Mouse (Mus musculus): Measurements from ENCODE around the gene Camk2n1. TPM values are rescaled to one million over a fixed set of nuclear protein-coding genes. Genes with fewer than 3 reads are reported as not detected.
A peak's percentile ranks its signal among the peaks of the same experiment; 100 is the strongest.

Gene Camk2n1
- total RNA-seq, 2 experiments from 2014 or later: 1,332 to 1,386 TPM

DNA sequence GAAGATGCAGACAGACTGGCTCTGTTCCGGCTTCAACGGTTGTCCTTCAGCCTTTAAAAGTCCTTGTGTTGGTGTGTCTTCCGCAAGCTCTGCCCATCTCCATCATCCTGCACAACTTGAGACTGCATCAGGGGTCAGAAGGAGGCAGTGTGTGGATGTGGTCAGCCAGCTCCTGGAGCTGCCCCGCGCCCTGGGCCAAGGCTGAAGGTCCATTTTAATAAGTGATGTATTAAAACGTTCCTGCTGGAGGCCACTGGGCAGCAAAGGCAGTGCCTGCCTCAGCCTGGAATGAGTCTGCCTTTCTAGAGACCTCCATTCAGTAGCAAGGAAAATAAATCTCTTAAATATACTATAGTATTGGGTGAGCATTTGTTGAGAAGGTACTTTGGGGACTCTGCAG, 5.7 kb downstream of the Camk2n1 start:
- no peak overlapping the region for H3K4me3 ChIP-seq
- intact Hi-C loops (cut with DNase I): no loop called here
- no peak for TF ChIP-seq CTCF (IDR thresholded peaks at IDR 0.05)
- DNase-seq (ENCODE audit: extremely low spot score in 1 of 2, low spot score in 2 of 2): peak in 1 of 2 experiments; percentile 14
- peak overlapping the region; percentile 82 for H3K27ac ChIP-seq

DNA sequence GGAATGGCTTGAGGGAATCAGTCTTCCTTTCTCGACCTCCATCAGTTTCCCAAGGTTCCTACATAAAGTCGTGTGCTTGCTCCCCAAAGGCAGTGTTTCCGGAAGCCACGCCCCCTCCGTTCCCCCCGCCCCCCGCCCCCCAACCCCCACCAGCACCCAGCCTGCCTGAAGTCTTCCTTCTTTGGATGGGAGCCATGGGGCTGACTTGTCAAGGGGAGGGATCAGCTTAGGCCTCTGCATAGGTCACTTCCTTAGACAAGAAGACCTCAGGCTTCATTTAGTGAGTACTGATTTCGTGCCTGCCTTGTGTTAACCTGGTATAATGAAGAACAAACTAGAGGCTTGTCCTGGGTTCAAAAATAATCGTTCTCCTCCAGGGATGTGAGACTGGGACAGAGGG, 6.8 kb downstream of the Camk2n1 start:
- Histone ChIP-seq H3K27ac (peak overlapping the region; percentile 92), H3K4me3 (no peak overlapping the region)
- intact Hi-C loops (cut with DNase I): no loop called here
- no peak for TF ChIP-seq CTCF (IDR thresholded peaks at IDR 0.05)
- no peak for DNase-seq (ENCODE audit: extremely low spot score in 1 of 2, low spot score in 2 of 2)

DNA sequence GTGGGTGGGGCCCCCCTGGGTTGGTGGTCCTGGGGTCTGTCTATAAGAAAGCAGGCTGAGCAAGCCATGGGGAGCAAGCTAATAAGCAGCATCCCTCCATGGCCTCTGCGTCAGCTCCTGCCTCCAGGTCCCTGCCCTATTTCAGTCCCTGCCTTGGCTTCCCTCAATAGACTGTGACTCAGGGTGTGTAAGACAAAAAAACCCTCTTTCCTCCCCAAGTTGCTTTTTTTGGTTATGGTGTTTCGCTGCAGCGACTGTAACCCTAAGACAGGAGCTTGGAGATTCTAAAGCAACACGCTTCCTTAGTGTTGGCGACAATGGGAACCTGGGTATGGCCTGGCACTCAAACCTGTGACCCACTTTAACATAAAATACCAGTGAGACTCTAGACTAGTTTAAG, 7.4 kb downstream of the Camk2n1 start:
- H3K4me3 ChIP-seq: no peak overlapping the region
- no peak for TF ChIP-seq CTCF (IDR thresholded peaks at IDR 0.05)
- intact Hi-C loops (cut with DNase I): no loop called here
- DNase-seq (ENCODE audit: extremely low spot score in 1 of 2, low spot score in 2 of 2): peak in 1 of 2 experiments; percentile 17
- H3K27ac ChIP-seq: peak overlapping the region; percentile 92

DNA sequence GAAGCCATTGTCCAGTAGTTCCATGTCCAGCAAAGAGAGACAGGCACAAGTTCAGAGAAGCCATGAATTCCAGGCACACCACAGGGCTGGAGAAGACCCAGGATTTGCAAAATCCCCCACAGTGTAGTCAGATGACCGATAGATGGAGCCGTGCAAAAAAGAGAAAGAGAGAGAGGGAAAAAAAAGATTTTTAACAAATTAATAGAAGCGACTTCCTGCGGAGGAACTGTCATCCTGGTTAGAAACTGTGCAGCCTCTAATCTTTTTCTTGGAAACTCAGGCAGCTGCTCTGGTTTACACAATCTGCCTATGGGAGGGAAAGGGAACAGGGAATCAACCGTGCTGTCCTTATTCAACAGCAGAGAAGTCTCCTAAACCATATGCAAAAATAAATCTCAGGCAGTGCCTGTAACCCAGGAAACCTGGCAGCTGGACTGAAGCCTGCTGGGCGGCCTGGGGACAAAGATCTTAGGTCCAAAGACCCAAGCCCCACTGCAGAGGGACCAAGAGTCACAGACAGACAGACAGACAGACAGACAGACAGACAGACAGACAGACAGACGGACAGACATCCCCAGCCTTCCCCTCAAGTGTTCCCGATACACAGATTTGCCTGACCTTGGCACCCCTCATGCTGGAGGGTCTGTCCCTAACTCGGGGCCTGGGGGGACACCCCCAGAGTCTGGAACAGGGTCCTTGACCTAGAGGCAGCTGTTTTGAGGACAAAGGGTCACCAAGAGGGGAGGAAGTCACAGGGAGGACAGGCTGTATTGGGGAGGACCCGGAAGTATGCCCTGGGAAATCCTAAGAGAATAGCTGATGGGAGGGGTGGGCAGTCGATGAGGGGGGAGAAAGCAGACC, 9.1 kb downstream of the Camk2n1 start:
- intact Hi-C loops (cut with DNase I): loop anchor here (2.0 kb wide), 1 partner anchor 42 kb away; no protein-coding TSS in a partner anchor
- DNase-seq (ENCODE audit: extremely low spot score in 1 of 2, low spot score in 2 of 2): peak in 1 of 2 experiments; percentile 44
- TF ChIP-seq CTCF (IDR thresholded peaks at IDR 0.05): peak; percentile 53
- Histone ChIP-seq H3K4me3 (no peak overlapping the region), H3K27ac (peak overlapping the region; percentile 92)

- intact Hi-C loops (cut with DNase I): loop anchor here (2.0 kb wide), 1 partner anchor 41 kb away; no protein-coding TSS in a partner anchor
These were observed 9.8 kb downstream of the Camk2n1 start for GRCm38 (mm10) chr4:138463832-138464487.

GRCm38 (mm10) chr4:138464667-138465353, 10.7 kb downstream of the Camk2n1 start:
- peak in 1 of 2 experiments; percentile 58 for DNase-seq (ENCODE audit: extremely low spot score in 1 of 2, low spot score in 2 of 2)
- Histone ChIP-seq H3K27ac (peak overlapping the region; percentile 92), H3K4me3 (no peak overlapping the region)
- TF ChIP-seq CTCF (IDR thresholded peaks at IDR 0.05): no peak
- intact Hi-C loops (cut with DNase I): no loop called here

More at GRCm38 (mm10) chr4:138463832-138464487, 9.8 kb downstream of the Camk2n1 start:
- no peak for TF ChIP-seq CTCF (IDR thresholded peaks at IDR 0.05)
- peak overlapping the region; percentile 92 for H3K27ac ChIP-seq
- peak; percentile 62 to 63 for DNase-seq (ENCODE audit: extremely low spot score in 1 of 2, low spot score in 2 of 2)
- H3K4me3 ChIP-seq: no peak overlapping the region

- intact Hi-C loops (cut with DNase I): no loop called here
- DNase-seq (ENCODE audit: extremely low spot score in 1 of 2, low spot score in 2 of 2): no peak
- Histone ChIP-seq H3K27ac (peak overlapping the region; percentile 92), H3K4me3 (no peak overlapping the region)
- no peak for TF ChIP-seq CTCF (IDR thresholded peaks at IDR 0.05)
These were observed 11.3 kb downstream of the Camk2n1 start for GRCm38 (mm10) chr4:138465446-138465845.

DNA sequence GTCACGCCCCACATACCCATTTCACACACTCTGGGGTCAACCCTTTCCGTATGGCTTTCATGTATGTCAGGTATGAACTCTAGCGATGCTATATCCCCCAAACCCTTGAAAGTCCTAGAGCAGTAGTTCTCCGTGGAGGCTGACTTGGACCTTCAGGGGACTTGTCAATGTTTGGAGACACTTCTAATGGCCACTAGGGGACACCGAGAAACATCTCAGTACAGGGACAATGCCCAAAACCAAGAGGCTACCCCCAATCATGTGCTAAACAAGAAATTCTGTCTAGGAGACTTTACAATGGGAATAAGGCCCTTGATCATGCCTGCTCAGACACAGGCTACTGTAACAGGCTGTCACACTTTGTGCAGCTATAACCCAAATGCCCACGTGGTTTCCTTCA, 12.6 kb downstream of the Camk2n1 start:
- Histone ChIP-seq H3K27ac (0 out of 2 replicates have a peak overlapping the region, but pooled peaks have one; percentile 15), H3K4me3 (no peak overlapping the region)
- intact Hi-C loops (cut with DNase I): no loop called here
- peak; percentile 24 for TF ChIP-seq CTCF (IDR thresholded peaks at IDR 0.05)
- DNase-seq (ENCODE audit: extremely low spot score in 1 of 2, low spot score in 2 of 2): no peak

DNA sequence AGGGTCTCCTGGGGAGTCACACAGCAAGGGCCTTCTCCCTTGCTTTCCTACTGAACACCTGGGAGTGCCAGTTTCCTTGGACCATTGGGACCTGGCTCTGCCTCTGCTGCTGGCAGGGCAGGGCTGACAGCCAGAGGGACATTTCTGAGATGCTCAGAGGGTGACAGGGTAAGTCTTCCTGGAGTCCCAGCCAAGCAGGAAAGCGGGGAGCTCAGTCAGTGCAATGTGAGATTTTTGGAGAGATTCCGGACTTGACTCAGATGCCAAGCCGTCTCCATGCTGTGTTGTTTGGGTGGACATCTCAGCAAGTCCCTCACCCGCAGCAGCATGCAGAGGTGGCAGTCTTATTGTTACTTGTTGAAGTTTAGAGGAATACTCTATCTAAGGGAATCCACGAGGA, 13.3 kb downstream of the Camk2n1 start:
- Histone ChIP-seq H3K4me3 (no peak overlapping the region), H3K27ac (peak overlapping the region; percentile 47; the same call in 1 of the 2 replicates)
- no peak for DNase-seq (ENCODE audit: extremely low spot score in 1 of 2, low spot score in 2 of 2)
- intact Hi-C loops (cut with DNase I): no loop called here
- TF ChIP-seq CTCF (IDR thresholded peaks at IDR 0.05): no peak

GRCm38 (mm10) chr4:138469080-138469479, 15.0 kb downstream of the Camk2n1 start:
- no peak for TF ChIP-seq CTCF (IDR thresholded peaks at IDR 0.05)
- no peak overlapping the region for H3K4me3 ChIP-seq
- H3K27ac ChIP-seq: peak overlapping the region; percentile 71
- intact Hi-C loops (cut with DNase I): no loop called here
- peak in 1 of 2 experiments; percentile 64 for DNase-seq (ENCODE audit: extremely low spot score in 1 of 2, low spot score in 2 of 2)

DNA sequence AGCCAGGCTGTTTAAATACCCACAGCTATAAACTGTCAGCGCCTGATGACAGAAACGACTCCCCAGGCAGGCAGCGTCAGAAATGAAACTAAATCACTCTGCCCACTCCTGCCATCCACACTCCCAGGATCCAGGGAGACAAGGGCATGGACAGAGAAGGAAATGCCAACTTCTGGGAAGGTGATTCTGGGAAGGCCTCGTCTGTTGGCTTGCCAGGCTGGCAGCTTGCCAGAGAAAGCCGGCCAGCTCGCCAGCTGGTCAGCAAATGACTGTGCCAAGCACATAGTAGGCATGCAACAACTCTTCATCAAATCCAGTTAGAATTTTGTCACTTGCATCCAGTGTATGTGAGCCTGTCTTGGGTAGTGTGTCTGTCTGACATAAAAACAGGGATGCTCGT, 17.1 kb downstream of the Camk2n1 start:
- intact Hi-C loops (cut with DNase I): no loop called here
- Histone ChIP-seq H3K4me3 (no peak overlapping the region), H3K27ac (no peak overlapping the region)
- TF ChIP-seq CTCF (IDR thresholded peaks at IDR 0.05): no peak
- DNase-seq (ENCODE audit: extremely low spot score in 1 of 2, low spot score in 2 of 2): no peak

All from left cerebral cortex, adult 2 months (tissue).